Mouse (Mus musculus) adrenal gland, adult 2 months (tissue): ENCODE measurements at regions not wholly inside any gene's neighbourhood (a gene's known extent, or its start where the extent isn't known, plus 50 kb on each side); places are given as distances from the start of the nearest gene placed in this dataset.

Experiments used
- DNase-seq: peaks from one replicate; pipeline ENCODE4 v3.0.0; 2021

DNA sequence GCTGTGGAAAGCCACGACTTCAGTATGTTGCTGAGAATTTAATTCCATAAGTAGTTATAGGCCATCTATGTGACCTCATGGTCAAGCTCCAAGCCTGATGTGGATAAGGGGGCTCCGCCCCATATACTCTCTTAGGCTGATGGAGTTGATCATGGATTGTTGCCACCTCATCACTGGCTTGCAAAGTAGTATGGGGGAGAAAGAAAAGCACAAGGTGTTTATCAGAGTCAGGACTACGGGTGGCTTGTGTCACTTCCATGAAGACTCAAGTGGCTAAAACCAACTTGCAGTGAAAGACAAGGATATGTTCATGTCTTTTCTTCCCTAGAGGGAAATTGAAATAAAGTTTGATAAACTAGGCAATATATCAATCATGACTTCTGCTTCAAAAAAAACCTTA lies 102.9 kb upstream of the Fut8 start:
- no peak for DNase-seq

DNA sequence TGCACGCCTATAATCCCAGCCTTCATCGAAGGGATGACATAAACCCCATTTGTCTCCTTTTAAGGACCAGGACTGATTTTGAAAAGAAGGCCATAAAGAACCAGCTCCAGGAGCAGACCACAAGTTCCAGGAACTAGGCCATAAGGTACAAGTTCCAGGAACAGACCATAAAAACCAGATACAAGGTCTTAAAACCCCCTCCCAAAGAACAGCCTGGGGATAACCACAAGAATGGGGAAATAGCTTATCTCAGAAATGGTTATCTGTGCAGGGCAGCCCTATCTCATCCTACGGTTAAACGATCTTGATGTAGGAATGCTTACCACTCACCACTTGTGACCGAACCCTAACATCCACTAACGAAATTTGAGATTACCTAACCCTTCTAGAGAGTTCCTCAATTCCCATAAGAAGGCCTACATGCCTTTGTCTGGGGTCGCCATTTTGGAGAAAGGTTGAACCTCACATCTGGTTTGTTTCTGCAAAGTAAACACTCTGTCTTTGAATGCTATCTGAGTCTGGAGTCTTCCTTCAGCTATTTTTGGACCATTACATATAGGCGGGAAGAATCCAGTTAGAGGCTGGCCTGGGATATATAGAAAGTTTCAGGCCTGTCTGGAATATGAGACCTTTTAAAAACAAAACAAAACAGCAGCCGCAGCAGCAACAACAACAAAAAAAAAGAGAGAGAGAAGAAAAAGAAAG lies 103.5 kb upstream of the Fut8 start:
- DNase-seq, result no peak

DNA sequence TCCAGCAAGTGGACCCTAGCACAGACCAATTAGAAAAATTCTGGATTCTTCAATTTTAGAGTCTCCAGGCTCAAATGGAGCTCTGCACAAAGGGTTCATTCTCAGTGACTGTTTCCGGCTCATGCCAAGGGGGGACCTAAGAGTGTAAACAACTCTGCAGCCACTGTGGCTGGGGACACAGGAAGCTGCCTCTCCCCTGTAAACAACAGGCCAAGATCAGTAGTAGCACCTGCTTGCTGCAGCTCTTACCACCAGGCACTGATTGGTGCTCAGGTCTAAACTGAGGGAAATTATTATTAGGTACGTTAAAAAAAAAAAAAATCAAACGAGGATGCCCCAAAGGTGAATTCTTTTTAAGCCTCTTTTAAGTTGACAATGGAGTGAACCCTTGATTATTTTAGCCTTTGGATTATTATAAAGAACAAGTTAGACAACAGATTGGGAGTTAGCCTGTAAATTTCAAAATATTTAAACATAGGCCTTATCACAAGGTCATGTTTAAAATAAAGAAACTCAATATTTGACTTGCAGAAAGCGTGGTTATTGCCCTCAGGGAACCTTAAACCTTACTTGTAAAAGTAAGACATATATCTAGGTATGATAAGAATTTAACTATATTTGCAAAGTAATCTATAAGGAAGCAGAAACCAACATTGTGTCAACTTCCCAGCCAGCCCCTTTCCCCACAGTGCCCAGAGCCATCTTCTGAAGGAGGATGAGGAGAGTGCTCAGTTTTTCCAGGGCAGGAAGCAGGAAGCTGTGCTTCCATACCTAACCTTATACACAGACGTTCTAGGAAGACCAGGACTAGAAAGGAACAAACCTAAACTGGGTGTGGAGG lies 104.2 kb upstream of the Fut8 start:
- DNase-seq, result no peak

DNA sequence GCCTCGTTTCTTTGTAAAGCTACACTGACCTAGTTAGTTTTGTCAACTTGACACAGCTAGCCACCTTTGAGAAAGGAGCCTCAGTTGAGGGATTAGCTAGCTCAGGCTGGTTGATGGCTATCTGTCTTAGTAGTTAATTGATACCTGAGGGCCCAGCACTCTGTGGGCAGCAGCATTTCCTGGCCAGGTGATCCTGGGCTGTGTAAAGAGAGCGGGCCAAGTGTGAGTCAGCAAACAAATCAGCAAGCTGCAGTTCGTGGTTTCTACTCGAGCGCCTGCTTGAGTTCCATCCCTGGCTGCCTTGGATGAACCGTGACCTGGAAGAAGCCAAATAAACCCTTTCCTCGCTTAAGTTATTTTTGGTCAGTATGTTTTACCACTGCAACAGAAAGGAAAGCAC lies 106.6 kb upstream of the Fut8 start:
- DNase-seq, result no peak

DNA sequence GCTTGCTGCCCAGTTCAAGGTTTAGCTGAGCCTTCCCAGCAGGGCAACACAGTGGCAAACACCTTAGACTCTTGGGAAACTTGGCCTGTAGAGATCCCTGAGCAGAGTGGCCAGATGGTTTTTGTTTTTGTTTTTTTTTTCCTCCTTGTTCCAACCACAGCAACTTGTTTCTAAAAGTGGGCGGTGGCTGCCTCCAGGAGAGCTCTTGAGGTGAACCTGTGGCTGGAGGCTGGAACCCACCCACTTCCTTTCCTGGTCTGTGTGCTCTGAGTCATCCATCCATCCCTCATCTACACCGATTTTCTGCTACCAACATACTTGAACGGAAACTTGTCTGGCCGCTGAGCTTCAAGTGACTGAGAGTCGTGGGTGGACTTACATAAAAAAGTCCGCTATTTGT lies 107.4 kb upstream of the Fut8 start:
- no peak for DNase-seq

DNA sequence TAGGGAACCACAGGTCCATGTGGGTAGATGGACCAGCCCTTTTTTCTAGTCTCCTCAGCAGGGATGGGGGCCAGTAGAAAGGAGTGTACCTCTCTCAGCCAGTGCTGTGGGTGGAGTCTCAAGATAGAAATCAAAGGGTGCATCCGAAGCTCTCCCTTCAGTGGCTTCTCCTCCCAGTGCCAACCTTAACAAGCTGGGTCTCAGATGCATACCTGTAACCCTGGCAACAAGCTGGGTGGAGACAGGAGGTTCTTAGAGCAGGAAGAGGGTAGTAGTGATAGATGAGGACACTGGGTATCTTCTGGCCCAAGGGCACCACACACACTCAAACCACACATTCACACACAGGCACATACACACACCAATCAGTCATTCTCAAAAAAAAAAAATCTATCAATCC lies 113.7 kb upstream of the Fut8 start:
- DNase-seq, result no peak

DNA sequence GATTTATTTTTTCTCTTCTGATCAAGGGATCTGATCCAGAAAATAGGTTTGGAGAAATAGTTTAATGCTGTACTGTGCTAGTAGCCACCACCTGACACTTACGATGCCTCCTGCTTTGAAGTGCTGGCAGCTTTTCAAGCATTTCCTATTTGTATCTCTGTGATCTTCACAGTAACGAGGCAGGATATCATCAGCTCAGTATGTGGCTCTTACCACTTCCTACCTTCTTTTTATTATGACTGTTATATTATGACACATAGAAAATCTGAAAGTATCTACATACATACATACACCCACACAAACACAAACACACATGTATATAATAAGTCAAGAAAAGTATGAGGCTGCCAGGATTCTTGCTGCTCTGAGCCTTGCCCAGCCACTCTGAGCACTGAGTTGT lies 124.4 kb upstream of the Fut8 start:
- no peak for DNase-seq

DNA sequence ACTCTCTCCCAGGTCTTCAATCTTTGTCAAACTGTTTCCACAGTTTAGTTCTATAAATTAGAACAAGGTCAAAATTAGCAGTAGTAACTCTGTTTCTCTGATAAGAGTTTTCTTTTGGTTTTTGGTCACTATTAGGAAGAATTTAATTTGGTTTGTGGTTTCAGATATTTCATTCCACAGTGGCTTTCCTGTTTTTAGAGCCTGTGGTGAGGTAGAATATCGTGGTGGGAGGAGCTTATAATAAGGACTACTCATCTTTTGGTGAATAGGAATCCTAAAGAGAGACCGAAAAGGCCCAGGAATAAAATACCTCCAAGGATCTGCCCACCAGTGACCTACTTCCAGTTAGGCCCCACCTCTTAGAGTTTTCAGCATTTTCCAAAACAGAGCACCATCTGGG lies 125.8 kb upstream of the Fut8 start:
- no peak for DNase-seq

DNA sequence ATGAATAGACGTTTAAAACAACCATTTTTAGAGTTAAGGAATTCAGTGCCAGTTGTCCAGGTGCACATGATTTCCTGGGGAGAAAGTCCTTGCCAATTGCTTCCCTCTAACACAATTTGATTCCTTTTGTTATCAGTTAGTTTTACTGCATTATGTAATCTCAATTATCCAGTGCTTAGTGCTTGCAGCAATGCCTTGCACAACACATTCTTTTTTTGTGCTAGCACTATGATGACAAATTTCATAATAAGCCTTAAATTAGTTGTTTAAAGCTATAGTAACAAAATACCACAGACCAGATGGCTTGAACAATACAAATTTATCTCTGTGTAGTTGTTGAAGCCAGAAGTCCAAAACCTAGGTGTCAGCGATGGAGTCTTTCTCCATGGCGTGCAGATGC lies 130.7 kb upstream of the Fut8 start:
- no peak for DNase-seq

DNA sequence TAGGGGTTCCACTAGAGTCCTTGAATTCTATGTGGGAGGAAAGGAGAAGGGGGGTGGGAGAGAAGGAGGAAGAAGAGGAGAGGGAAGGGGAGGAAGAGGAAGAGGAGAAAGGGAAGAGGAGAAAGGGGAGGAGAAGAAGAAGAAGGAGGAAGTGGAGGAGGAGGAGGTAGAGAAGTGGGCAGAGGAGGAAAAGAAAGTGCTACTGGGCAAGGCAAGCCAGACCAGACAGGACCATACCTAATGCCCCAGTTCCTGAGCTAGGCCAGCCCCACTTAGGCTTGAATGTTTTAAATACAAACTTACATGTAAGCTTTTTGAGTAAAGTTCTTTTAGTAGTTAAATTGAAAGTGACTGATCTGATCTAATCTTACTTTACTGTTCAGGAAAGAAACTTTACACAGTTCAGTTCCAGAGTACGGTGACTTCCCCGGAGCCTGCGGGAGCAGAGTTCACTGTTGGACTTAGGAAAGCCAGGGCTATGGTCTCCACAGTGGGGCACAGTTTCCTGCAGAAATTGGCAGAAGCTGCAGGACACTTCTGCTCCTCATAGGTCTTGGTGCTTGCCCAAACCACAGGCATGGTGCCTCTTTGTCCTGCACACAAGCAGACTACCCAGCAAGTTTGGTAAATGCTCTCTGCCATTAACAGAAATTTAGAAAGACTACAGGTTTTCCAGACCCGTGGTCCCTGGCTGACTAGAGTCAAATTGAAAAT lies 131.9 kb upstream of the Fut8 start:
- no peak for DNase-seq

DNA sequence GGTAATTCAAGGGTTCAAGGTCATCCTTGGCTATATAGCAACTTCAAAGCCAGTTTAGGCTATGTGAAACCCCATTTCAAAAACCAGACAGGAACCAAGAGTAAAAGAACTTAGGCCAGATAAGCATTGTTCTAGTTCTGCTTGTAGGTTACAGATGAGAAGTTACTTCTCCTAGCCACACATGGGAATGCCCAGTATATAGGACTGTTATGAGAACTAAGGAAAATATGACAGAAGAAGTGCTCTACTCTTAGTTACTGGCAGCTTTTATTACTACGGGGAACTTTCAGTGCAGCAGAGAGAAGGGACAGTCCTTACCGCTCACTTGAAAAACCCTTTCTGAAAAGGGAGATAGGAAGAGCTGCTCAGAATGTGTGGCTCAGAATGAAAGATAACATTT lies 137.4 kb upstream of the Fut8 start:
- DNase-seq, result no peak

DNA sequence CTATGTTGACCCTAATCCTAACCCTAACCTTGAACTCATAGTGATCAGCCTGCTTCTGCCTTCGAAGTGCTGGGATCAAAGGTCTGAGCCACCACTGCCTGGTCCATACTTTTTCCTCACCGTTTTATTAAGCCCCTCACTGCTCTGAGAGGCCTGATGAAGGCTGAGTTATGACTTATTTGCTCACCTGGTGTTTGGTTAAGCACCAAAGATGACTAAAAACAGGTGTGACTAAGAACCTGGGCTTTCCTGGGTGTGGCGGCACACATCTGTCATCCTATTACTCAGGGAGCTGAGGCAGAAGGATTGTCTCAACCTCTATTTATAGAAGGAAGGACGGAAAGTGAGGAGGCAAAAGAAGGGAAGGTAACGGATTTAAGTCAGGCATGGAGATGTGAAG lies 137.5 kb upstream of the Max start:
- DNase-seq, result no peak

DNA sequence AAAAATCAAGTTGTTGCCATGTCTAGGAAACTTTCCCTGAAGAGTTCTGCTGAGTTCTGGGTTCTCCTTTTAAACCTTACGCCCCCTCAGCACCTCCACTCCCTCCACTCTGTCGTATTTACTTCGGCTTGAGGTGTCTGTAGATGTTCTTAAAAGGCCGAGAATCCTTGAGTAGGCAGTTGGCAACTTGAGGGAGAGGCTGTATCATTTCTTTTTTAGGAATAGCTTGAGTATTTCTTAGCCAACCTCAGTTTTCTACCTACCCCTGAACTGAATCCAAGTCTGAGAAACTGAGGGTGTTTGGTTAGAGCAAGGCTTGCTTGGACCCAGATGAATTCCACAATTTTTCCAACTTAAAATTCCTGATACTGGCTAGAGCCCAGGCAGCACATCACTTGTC lies 136.8 kb upstream of the Max start:
- no peak for DNase-seq

DNA sequence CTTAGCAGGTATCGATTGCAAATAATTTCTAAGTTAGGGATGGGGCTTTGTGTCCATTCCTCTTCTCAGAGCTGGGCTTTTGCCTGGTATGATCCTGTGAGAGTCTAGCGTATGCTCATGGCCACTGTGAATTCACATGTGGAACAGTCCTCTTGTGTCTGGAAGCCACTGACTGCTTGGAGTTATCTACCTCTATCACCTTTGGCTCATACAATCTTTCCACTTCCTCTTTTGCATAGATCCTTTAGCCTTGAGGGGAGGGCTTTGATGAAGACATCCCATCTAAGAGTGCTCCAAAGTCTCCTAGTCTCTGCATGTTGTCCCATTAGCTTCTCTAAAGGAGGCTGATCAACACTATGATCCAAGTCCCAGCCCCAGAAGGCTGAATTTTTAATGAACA lies 135.8 kb upstream of the Max start:
- DNase-seq, result no peak

DNA sequence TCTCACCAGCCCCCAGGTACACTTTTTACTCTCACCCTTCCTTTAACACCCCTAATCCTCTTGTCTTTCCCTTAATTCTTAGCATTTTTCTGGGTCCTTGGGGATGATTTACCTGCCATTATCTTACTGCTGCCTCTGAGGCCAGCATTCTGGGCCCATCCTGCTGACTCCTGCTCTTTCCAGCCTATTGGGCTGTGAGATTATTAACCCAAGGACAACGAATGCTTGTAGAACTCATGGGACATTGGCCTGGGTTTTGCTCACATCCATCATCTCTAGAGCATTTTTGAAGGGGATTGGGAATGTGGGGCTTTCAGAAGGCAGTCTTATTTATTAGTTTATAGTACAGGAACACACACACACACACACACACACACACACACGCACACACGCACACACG lies 134.5 kb upstream of the Max start:
- DNase-seq, result no peak

DNA sequence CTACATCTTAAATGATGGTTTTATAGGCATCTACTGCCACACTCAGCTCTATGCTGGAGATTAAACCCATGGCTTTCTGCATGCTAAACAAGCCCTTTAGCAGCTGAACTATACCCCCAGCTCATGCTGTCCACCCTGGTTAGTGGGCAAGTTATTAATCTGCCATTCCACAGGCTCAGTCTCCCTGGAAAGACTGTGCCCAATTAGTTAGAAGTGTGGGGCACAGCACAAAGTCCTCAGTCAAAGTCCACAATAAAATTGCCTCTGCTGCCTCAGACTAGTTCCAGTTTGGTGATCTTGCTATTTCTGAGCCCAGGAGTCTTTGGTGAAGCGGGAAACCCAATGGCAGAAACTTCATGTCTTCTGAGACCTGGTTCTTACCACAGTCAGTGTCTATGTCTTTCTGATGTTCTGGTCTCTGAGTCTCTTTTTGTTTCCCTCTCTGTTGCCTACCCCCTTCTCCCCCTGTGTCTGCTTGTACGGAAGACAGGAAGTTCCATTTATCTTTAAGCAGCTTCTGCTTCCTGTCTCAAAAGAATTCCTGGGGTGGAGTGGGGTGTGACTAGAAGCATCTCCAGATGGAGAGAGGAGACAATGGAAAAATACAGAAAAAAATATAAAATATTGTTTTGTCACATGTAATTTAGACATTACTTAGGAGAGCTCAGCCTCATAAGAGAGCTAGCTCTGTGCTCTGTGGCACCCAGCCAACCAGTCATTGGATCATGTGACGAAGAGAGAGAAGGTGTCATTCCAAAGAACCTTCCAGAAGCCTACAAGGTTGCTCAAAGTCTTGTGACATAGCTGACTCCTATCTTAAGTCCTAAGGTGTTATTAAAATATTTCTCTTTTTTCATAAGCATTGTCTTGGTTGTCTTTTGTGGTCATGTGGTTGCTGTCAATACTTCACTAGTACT lies 133.3 kb upstream of the Max start:
- DNase-seq, result no peak

DNA sequence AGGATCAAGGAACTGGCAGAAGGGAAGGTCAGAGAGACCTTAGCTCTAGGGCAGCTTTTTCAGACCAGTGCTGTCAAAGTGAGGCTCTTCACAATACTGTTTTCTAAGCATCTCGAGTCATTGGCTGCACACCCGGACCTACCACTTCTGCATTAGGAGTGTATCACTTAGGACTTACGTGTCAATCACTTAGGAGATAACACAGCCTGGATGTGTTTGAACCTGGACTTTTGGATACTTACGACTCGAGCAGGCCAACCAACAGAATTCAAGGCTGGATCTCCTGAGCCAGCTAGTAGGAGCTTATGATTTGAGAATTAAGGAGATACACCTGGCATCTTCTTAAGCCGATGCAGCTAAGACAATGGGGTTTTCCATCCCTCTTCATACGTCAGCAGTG lies 132.2 kb upstream of the Max start:
- DNase-seq, result peak; percentile 2

DNA sequence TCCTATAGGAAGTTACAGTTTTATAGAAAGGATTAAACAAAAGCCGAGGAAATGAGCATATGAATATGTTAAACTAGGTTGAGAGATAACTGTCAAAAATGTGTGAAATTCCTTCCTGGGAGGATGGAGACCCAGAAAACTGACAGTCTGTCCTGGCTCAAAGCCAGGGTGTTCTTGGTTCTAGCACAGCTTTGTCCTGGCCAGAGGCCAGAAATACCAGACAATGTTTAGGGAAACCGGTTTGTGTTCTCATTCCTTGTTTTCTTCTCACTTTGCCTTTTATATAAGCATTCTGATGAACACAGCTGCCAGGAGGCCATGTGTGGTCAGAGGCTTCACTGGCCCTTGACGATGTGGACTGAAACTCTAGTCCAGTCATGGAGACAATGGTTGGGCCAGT lies 130.7 kb upstream of the Max start:
- no peak for DNase-seq

DNA sequence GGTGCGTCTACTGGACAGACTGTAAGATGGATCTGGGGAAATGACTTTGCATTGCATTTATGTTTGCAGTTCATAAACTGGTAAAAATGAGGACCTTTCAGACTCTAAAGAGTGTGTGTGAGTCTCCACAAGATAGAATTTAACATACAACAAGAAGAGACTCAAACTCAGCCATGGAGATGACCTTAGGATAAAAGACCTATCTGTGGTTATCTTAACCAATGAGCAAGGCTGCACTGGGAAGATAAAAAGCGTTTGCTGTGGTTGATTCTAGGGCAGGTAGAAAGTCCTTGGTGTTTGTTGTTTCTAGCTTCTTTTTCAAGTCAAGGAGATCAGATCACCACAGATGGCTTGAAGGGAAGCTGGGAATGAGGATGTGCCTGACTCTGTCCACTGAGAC lies 130.1 kb upstream of the Max start:
- no peak for DNase-seq

DNA sequence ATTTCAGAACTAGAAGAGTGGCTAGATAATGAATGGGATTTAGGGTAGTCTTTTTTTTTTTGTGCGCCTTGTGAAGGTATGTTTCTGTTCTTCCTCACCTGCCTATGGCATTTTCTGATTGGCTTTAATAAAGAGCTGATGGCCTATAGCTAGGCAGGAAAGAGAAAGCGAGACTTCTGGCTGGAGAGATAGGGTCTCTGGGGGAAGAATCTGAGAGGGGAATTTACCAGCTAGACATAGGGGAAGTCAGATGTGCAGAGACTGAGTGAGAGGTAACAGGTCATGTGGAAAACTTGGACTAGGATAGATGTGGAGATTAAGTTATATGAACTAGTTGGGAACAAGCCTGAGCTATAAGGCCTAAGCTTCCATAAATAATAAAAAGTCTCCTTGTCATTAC lies 129.7 kb upstream of the Max start:
- no peak for DNase-seq

DNA sequence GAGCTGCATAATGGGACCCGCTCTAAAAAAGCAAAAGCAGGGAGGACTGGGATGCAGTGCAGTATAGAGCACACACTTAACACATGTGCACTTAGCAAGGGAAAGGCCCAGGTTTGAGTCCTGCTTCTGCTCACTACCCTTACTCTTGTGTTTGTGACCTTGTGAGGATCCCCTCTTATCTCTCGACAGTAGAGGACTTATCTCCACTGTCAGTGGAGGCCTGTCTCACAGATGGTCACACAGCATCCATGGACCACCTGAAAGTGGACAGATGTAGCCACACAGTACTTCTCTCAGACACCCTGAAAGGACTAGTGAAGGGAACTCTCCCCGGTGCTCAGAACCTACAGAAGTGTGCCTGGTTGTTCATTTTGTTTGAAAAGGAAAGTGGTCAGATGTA lies 128.5 kb upstream of the Max start:
- no peak for DNase-seq

DNA sequence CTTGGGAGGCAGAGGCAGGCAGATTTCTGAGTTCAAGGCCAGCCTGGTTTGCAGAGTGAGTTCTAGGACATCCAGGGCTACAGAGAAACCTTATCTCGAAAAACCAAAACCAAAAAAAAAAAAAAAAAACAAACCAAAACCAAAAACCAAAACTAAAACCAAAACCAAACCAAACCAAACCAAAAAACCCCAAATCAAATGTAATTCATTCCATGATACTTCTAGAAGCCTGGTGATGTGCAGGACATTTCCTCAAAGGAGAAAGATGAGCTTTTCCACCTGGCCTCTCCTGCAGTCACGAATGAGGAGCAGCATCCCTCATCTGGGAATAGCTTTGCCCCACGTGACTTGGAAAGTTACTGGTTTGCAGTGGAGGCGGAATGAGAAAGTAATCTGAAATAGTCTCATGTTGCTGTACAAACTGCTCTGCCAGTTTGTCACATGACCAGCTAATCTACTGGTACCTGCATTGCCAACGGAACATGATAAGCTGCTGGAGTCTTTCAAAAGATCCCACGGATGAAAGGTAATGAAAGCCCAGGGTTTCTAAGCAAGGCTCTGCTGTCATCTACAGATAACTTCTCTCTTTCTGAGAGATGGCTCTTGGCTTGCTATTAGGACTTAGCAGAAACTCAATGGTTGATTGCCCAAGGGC lies 127.8 kb upstream of the Max start:
- DNase-seq, result no peak
